Mouse (Mus musculus) heart, embryonic 12.5 days (tissue): ENCODE results near the gene Cxcl10. TPM values are rescaled to one million over a fixed set of nuclear protein-coding genes. Genes with fewer than 3 reads are reported as not detected.
A peak's percentile ranks its signal among the peaks of the same experiment; 100 is the strongest.

Source experiments
- ATAC-seq: fragments of 200-750 bp; cut with Nextera tagmentation; 2 replicates; pipeline ENCODE4 v1.8.0; 2017; ENCODE audit warnings: moderate TSS enrichment, moderate library complexity; ENCODE audit not compliant: insufficient number of reproducible peaks, low FRiP score
- H3K27ac ChIP-seq: fragments of 300-500 bp; sonication (generic); 2 replicates; pipeline ENCODE4 v1.5.1; 2016; ENCODE audit warnings: mild to moderate bottlenecking, moderate library complexity; ENCODE audit not compliant: poor library complexity, severe bottlenecking
- H3K27me3 ChIP-seq: fragments of 300-500 bp; sonication (generic); replicated peaks from 2 replicates; pipeline ENCODE4 v1.6.1; 2016; ENCODE audit warnings: mild to moderate bottlenecking, moderate library complexity
- H3K36me3 ChIP-seq: fragments of 300-500 bp; sonication (generic); 2 replicates; pipeline ENCODE4 v1.6.1; 2016; ENCODE audit warnings: mild to moderate bottlenecking, moderate library complexity
- H3K4me1 ChIP-seq: fragments of 300-500 bp; sonication (generic); replicated peaks from 2 replicates; pipeline ENCODE4 v1.6.1; 2016; ENCODE audit warnings: mild to moderate bottlenecking
- H3K4me2 ChIP-seq: fragments of 300-500 bp; sonication (generic); 2 replicates; pipeline ENCODE4 v1.6.1; 2016; ENCODE audit warnings: mild to moderate bottlenecking, moderate library complexity
- H3K4me3 ChIP-seq: fragments of 300-500 bp; sonication (generic); 2 replicates; pipeline ENCODE4 v1.5.1; 2016; ENCODE audit warnings: mild to moderate bottlenecking
- H3K9ac ChIP-seq: fragments of 300-500 bp; sonication (generic); 2 replicates; pipeline ENCODE4 v1.6.1; 2016; ENCODE audit warnings: mild to moderate bottlenecking, moderate library complexity
- H3K9me3 ChIP-seq: fragments of 300-500 bp; sonication (generic); replicated peaks from 2 replicates; pipeline ENCODE4 v1.6.1; 2016; ENCODE audit warnings: mild to moderate bottlenecking, moderate library complexity
- WGBS: fragments of 180-500 bp; shearing (Covaris S2); methylation state at CpG from one replicate; pipeline ENCODE4 v1.1.7; 2016; 5-methylcytosine and 5-hydroxymethylcytosine counted together
- polyA plus RNA-seq: library from polyadenylated mRNA; unstranded; fragments of >200 nt; fragmentation: Nextera tagmentation; extraction: Ambion mirVana; gene quantifications from 2 replicates; pipeline ENCODE4 v1.2.1, GENCODE M21; 2016

Cxcl10 gene
- polyA plus RNA-seq, 1 experiment from 2014 or later = 0.52 TPM

DNA sequence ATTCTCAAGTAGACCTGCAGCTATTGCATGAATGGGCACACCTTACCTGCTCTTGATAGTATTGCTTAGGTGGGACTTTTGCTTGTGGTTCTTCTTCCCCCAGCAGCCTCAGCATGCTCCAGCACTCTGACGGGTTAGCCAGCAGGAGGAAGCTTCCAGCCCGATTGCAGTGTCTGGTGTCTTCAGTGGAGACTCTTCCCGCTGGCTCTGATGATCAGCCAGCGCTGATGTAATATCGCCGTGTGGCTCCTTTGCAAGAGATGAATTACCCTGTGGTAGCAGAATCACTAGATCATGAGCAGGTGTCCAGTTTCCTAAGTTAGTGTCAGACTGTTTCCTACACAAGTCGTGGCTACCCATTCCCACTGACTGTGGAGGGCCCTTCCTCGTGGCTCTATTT, 3.7 kb downstream of the Cxcl10 start:
- no peak overlapping the region for H3K27ac ChIP-seq
- no peaks in the 10 kb centered on the region for H3K9me3 ChIP-seq
- no peak overlapping the region for H3K4me3 ChIP-seq
- 82% methylated on average over 8 of the region's 8 CpGs for WGBS
- H3K4me1 ChIP-seq = no peaks in the 10 kb centered on the region
- H3K9ac ChIP-seq = no peak overlapping the region
- H3K27me3 ChIP-seq = peaks cover 5% of the 10 kb centered on the region
- H3K36me3 ChIP-seq = no peaks in the 10 kb centered on the region
- H3K4me2 ChIP-seq = no peak overlapping the region
- no peak for ATAC-seq

DNA sequence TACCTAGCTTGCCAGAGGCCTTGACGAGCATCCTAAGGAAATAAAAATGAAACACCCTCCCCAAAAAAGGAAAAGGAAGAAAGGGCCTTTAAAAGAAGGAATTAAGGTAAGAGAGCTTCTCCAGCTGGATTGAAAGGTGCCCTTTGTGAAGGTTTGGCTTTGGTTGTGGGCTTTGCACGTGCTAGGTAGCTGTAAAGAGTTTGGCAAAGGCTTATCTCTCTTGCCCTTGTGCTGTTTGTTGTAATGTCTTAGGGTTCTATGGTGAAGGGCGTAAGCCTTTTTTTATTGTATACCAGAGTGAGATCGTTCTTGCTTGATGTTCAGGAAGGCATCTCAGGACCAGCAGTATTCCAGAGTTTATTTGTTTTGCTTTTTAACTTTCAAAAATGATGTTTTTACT, 8.1 kb downstream of the Cxcl10 start:
- H3K27ac ChIP-seq = no peak overlapping the region
- WGBS = 69% methylated on average over 4 of the region's 4 CpGs
- no peaks in the 10 kb centered on the region for H3K4me1 ChIP-seq
- no peaks in the 10 kb centered on the region for H3K9me3 ChIP-seq
- H3K4me3 ChIP-seq = no peak overlapping the region
- H3K4me2 ChIP-seq = no peak overlapping the region
- no peaks in the 10 kb centered on the region for H3K27me3 ChIP-seq
- H3K9ac ChIP-seq = no peak overlapping the region
- no peaks in the 10 kb centered on the region for H3K36me3 ChIP-seq
- no peak for ATAC-seq

DNA sequence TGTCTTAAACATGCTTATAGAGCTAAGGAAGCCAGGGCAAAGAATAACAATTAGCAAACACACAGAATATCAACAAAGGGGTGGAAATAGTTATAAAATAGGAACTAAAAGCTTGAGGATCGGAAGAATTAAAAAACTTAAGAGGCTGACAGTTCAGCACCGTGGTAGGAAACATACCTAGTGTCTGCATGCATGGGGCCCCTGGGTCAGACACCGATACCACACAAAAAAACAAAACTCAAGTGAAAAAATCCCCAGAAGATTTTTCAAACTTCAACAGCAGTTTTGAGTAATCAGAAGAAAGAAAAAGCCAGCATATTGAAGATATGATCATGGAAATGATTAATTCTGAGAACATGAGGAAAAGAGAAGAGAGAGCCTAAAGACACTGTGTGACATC, 11.9 kb downstream of the Cxcl10 start:
- Histone ChIP-seq H3K4me3 (no peak overlapping the region), H3K9me3 (no peaks in the 10 kb centered on the region), H3K27ac (no peak overlapping the region), H3K9ac (no peak overlapping the region), H3K4me2 (no peak overlapping the region), H3K36me3 (no peaks in the 10 kb centered on the region), H3K4me1 (peaks cover 6% of the 10 kb centered on the region), H3K27me3 (no peaks in the 10 kb centered on the region)
- WGBS = 73% methylated on average over 3 of the region's 3 CpGs
- no peak for ATAC-seq

DNA sequence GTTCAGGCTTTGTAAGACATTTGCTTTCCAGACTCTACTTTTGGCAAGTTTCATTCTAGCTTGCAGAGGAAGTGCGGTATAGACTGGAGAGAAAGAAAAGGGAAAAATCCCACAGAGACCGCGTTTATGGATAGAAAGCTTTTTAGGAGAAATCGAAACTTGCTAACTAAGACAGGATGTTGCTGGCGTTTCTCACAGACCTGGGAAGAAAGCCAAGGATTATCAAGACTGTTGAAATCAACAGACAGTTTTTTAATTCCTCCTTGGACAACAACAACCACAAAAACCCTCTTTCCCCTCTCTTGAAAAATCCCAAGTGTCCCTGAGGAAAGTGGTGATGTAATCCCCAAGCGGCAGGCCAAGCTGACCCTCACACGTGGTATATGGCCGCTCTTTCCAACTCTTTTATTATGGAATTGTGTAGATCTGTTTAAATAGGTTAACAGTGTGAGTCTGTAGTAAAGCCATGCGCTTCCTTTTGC, 16.3 kb downstream of the Cxcl10 start:
- ATAC-seq = no peak

DNA sequence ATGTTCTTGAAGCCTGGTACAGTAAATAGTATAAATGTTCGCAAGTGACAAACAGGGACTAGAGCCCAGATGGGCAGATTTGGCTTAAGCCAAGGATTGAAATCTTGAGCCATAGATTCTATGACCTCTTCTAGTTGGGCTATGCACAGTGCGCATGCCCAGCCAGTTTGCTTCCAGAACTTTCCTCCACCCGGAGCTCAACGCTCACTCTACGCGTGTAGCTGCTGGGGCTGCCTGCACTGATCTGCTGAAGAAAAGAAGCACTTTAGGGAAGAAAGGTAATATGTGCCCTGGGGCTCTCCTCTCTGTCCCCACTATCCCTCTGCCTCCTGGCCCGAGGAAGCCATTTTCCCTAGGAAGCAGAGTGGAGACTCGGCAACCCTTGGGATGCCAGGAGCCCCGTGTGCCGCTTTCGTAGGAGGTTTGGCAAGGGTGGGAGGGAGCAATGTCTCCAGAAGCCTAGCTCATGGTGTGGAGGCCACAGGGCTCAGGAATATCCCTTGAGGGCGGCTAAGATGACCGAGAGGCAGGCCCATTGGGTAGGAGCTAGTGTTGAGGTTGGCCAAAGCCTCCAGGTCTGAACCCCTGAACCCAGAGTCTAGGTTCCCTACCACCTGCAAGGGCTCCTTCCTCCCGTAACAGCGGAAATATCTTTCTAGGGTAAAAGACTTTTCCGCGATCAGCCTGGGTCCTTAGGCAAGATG, 16.9 kb downstream of the Cxcl10 start, which contains the start of gene Art3:
Art3 (plus strand) TSS at position 193 of the 704 bp plus-strand sequence.
- Histone ChIP-seq H3K27ac (peak within 1 kb of the TSS; percentile 68), H3K36me3 (no peaks in the 10 kb centered on the region), H3K4me3 (no peak within 1 kb of the TSS), H3K27me3 (no peaks in the 10 kb centered on the region), H3K4me1 (peaks cover 7% of the 10 kb centered on the region), H3K4me2 (peak within 1 kb of the TSS; percentile 37), H3K9me3 (no peaks in the 10 kb centered on the region), H3K9ac (no peak within 1 kb of the TSS)
- 87% methylated on average over 17 of the region's 17 CpGs for WGBS
- ATAC-seq = no peak

More for the DNA sequence above, 16.3 kb downstream of the Cxcl10 start:
- Histone ChIP-seq H3K27me3 (no peaks in the 10 kb centered on the region), H3K36me3 (no peaks in the 10 kb centered on the region), H3K4me1 (peaks cover 7% of the 10 kb centered on the region), H3K4me3 (no peak overlapping the region), H3K27ac (peak overlapping the region; percentile 68), H3K9ac (no peak overlapping the region), H3K9me3 (no peaks in the 10 kb centered on the region), H3K4me2 (peak overlapping the region; percentile 37)
- 52% methylated on average over 9 of the region's 9 CpGs for WGBS

DNA sequence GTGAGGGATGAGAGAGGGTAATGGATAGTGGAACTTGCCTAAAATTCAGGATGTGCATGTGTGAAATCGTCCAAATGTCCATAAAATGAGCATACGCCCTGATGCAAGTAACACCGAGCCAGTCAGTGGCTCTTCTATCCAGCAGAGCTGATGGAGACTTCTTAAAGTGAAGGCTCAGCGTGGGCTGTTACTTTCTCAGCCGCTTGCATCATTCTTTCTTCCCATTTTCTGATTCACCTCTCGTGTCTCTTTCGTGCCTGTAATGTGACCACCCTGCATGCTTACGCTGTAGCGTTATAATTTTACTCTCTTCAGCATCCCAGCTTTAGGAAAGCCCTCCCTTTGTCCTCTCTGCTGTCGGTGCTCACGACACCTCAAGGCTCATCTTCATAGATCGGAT, 17.6 kb downstream of the Cxcl10 start:
- Histone ChIP-seq H3K4me2 (no peak overlapping the region), H3K9ac (no peak overlapping the region), H3K27ac (no peak overlapping the region), H3K36me3 (no peaks in the 10 kb centered on the region), H3K9me3 (no peaks in the 10 kb centered on the region), H3K27me3 (no peaks in the 10 kb centered on the region), H3K4me1 (peaks cover 7% of the 10 kb centered on the region), H3K4me3 (no peak overlapping the region)
- WGBS = 89% methylated on average over 12 of the region's 12 CpGs
- no peak for ATAC-seq

DNA sequence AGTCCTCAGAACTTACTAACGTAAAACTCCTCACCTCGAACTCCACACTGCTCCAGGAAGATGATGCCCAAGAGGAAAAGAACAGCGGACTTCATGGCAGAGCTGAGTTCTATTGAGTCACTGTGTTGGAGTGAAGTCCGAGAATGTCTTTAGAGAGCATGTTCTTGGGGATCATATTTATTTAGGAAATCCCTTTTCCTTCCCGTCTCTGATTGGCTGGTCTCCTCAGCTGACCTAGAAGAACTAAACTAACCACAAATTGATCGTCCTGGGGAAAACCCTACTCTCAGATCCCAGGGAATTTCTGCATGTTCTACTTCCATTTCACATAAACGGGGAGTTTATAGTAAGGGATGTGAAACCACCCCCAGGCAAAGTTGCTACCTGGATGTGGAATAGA, 20.8 kb downstream of the Cxcl10 start, which contains the start of gene Cxcl9:
Cxcl9 (minus strand) TSS at position 151 of the 400 bp plus-strand sequence.
- no peaks in the 10 kb centered on the region for H3K9me3 ChIP-seq
- WGBS = 76% methylated on average over 7 of the region's 7 CpGs
- no peak for ATAC-seq
- no peak within 1 kb of the TSS for H3K4me2 ChIP-seq
- H3K4me3 ChIP-seq = no peak within 1 kb of the TSS
- H3K9ac ChIP-seq = no peak within 1 kb of the TSS
- no peak within 1 kb of the TSS for H3K27ac ChIP-seq
- no peaks in the 10 kb centered on the region for H3K36me3 ChIP-seq
- H3K4me1 ChIP-seq = peaks cover 7% of the 10 kb centered on the region
- peaks cover 3% of the 10 kb centered on the region; the same call in 1 of the 2 replicates for H3K27me3 ChIP-seq

DNA sequence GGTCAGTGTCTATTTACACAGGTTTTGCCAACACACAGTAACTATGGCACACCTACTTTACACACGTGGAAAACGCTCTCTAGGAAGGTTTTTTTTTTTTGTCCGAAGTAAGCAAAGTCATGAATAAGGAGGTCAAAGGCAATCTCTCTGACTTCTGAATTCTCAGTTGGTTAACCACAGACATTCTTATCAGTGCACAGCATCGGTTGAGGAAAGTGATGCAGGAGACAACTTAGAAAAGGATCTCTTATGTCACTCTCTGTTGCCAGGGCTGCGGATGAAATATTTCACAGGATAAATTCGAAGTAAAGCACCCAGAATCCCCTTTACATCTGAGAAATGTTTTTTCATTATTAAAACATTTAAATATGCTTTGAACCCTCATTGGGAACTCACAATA, 21.3 kb downstream of the Cxcl10 start:
- Histone ChIP-seq H3K9me3 (no peaks in the 10 kb centered on the region), H3K36me3 (no peaks in the 10 kb centered on the region), H3K27me3 (peaks cover 3% of the 10 kb centered on the region; the same call in 1 of the 2 replicates), H3K4me3 (no peak overlapping the region), H3K27ac (no peak overlapping the region), H3K4me2 (no peak overlapping the region), H3K9ac (no peak overlapping the region), H3K4me1 (peaks cover 7% of the 10 kb centered on the region)
- no peak for ATAC-seq
- 73% methylated on average over 6 of the region's 6 CpGs for WGBS

DNA sequence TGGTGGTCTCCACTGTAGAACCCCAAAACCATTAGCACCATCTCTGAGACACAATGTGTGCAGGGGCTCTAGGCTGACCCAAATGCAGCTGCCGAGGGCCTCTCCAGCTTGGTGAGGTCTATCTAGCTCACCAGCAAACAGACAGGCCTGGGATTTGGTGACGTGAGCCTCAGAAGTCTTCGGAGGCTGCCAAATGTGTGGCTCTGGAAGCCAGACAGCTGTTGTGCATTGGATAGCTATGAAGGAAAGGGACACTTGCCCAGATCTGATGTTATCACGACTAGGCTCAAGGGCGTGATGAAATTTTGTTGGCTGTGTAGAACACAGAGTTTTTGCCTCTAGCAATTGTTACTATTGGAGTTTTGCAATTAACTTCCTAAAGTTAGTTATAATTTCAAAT, 25.4 kb downstream of the Cxcl10 start:
- no peak overlapping the region for H3K9ac ChIP-seq
- H3K4me1 ChIP-seq = peaks cover 4% of the 10 kb centered on the region; the same call in 1 of the 2 replicates
- H3K4me2 ChIP-seq = no peak overlapping the region
- no peak overlapping the region for H3K27ac ChIP-seq
- H3K36me3 ChIP-seq = no peaks in the 10 kb centered on the region
- H3K4me3 ChIP-seq = no peak overlapping the region
- H3K27me3 ChIP-seq = peaks cover 3% of the 10 kb centered on the region; the same call in 1 of the 2 replicates
- H3K9me3 ChIP-seq = no peaks in the 10 kb centered on the region
- no peak for ATAC-seq
- 52% methylated on average over 5 of the region's 5 CpGs for WGBS

DNA sequence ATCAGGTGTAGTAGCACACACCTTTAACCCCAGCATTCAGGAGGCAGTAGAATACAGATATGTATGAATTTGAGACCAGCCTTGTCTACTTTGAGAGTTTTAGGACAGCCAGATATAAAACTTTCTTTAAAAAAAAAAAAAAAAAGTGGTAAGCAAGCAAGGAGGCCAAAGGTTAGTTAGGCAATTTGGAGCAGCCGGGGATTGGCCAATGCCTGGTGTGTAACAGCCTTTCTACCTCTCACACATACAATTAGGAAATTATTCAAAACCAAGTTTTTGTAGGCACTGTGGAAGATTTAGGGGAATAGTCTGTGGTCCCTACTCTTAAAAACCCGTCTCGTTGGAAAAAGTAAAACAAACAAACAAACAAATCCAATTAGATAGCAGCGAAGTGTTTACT, 26.1 kb downstream of the Cxcl10 start:
- Histone ChIP-seq H3K27me3 (peaks cover 3% of the 10 kb centered on the region; the same call in 1 of the 2 replicates), H3K4me3 (no peak overlapping the region), H3K36me3 (no peaks in the 10 kb centered on the region), H3K9me3 (no peaks in the 10 kb centered on the region), H3K4me2 (no peak overlapping the region), H3K4me1 (peaks cover 4% of the 10 kb centered on the region; the same call in 1 of the 2 replicates), H3K27ac (no peak overlapping the region), H3K9ac (no peak overlapping the region)
- ATAC-seq = no peak
- WGBS = 77% methylated on average over 4 of the region's 4 CpGs

DNA sequence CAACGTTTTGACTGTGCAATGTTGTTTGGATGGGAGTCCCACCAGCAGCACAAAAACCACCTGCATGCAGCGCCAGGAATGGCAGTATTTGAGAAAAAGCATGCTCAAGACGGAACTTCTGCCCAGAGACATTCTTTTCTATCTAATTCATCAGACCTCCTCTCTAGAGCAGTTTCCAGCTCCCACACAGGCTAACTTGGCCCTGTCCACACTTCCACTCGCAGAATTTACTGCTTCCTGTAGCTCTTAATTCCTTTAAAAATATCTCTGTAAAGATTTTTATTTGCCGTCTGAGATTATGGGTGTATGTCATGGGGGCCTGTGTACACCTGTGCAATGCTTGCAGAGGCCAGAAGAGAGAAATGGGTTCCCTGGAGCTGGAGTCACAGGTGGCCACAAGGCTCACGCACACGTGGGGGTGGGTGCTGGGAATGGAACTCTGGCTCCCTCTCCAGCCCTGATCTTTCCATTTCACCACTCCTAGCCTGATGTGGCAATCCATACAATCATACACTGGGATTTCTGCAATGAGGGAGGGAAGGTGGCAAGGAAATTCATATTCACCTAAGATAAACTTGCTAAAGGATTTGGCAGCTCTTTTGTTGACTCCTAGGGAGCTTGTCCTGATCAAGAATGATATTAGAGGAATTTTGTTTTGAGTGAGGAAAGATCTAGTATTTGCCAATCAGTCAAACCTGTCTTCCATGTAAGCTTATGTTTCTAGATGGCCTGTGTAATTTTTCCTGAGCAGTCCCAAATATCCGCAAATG, 26.9 kb downstream of the Cxcl10 start:
- no peaks in the 10 kb centered on the region for H3K9me3 ChIP-seq
- H3K4me3 ChIP-seq = no peak overlapping the region
- H3K27me3 ChIP-seq = peaks cover 3% of the 10 kb centered on the region; the same call in 1 of the 2 replicates
- peaks cover 4% of the 10 kb centered on the region; the same call in 1 of the 2 replicates for H3K4me1 ChIP-seq
- no peak overlapping the region for H3K4me2 ChIP-seq
- H3K27ac ChIP-seq = no peak overlapping the region
- WGBS = 48% methylated on average over 8 of the region's 8 CpGs
- no peaks in the 10 kb centered on the region for H3K36me3 ChIP-seq
- no peak for ATAC-seq
- no peak overlapping the region for H3K9ac ChIP-seq
